Mouse (Mus musculus) bone marrow, adult 2 months (tissue): ENCODE measurements at regions not wholly inside any gene's neighbourhood (a gene's known extent, or its start where the extent isn't known, plus 50 kb on each side); places are given as distances from the start of the nearest gene placed in this dataset.

Source experiments
- CTCF ChIP-seq: fragments of 200-500 bp; IDR thresholded peaks from 2 replicates; pipeline ENCODE4 v1.5.1; 2011; ENCODE audit warnings: low read length, control low read depth; ENCODE audit not compliant: control insufficient read depth, insufficient read depth
- POLR2A ChIP-seq: fragments of 200-500 bp; IDR thresholded peaks from 2 replicates; pipeline ENCODE4 v1.6.1; 2011; ENCODE audit warnings: low read depth, mild to moderate bottlenecking, control low read depth, low read length, borderline replicate concordance; ENCODE audit not compliant: control insufficient read depth

- TF ChIP-seq POLR2A: no peak
- no peak for TF ChIP-seq CTCF
Measured at GRCm38 (mm10) chr16:30784261-30784660, 184.7 kb downstream of the Fam43a start.
